ENCODE assay signal across 9 mouse cellular contexts in genomic region chr7:128531031-128531430, GRCm38 (mm10). TPM values are rescaled to one million over a fixed set of nuclear protein-coding genes. Genes with fewer than 3 reads are reported as not detected.
A peak's percentile ranks its signal among the peaks of the same experiment; 100 is the strongest.
DNase-seq lines count a peak whose midpoint lies in the region; ATAC-seq and TF ChIP-seq lines count a peak whose summit lies in the region.
"Had no signal": no experiment of that assay in that cellular context is flagged by ENCODE, and none has a peak within 500 bp of the region (broad histone marks: within the 10 kb centered on the region; RNA-seq: fewer than 3 reads in every experiment).

No protein-coding gene starts in this region.

- DNase-seq in cerebellum, adult 18-20 months: peak; percentile 34 to 41
- no peak for DNase-seq in cerebellum, postnatal 4 days (ENCODE audit: low spot score in 2 of 2)
- peak; percentile 66 for DNase-seq in 3T3-L1 (ENCODE audit: low read depth, low spot score)
- DNase-seq in midbrain, postnatal 0 days (ENCODE audit: low spot score): peak; percentile 59
- no peak for DNase-seq in thymus, postnatal 25 days

- H3K36me3 ChIP-seq in embryonic facial prominence, embryonic 12.5 days: no peaks in the 10 kb centered on the region
- no peaks in the 10 kb centered on the region for H3K36me3 ChIP-seq in hindbrain, embryonic 13.5 days
- no peaks in the 10 kb centered on the region for H3K36me3 ChIP-seq in midbrain, postnatal 0 days (ENCODE audit: insufficient read depth, low read length)

- H3K4me2 ChIP-seq in embryonic facial prominence, embryonic 12.5 days (replicated peaks): peak overlapping the region; percentile 25
- H3K4me2 ChIP-seq in hindbrain, embryonic 13.5 days: peak overlapping the region; percentile 25
- peak overlapping the region; percentile 18 for H3K4me2 ChIP-seq in midbrain, postnatal 0 days (ENCODE audit: low read depth, low read length, poor library complexity, severe bottlenecking)

- ATAC-seq in embryonic facial prominence, embryonic 12.5 days (ENCODE audit: insufficient number of reproducible peaks, insufficient read depth, low FRiP score, low TSS enrichment): 0 out of 2 replicates have a peak, but pooled peaks have one; percentile 13
- ATAC-seq in hindbrain, embryonic 13.5 days (ENCODE audit: low FRiP score): peak; percentile 49; the same call in 1 of the 2 replicates
- peak; percentile 60 for ATAC-seq in midbrain, postnatal 0 days (ENCODE audit: low FRiP score)
- ATAC-seq in megakaryocyte progenitor cell, adult 5-6 weeks (replicated peaks; ENCODE audit: poor library complexity): no peak

- H3K9ac ChIP-seq in embryonic facial prominence, embryonic 12.5 days: no peak overlapping the region
- H3K9ac ChIP-seq in hindbrain, embryonic 13.5 days: peak overlapping the region; percentile 56
- H3K9ac ChIP-seq in midbrain, postnatal 0 days (replicated peaks; ENCODE audit: low read length, poor library complexity, severe bottlenecking): peak overlapping the region; percentile 52; the same call in 1 of the 2 replicates

- no peaks in the 10 kb centered on the region for H3K27me3 ChIP-seq in embryonic facial prominence, embryonic 12.5 days
- H3K27me3 ChIP-seq in hindbrain, embryonic 13.5 days: 0 out of 2 replicates have a peak, but pooled peaks cover 5% of the 10 kb centered on the region
- H3K27me3 ChIP-seq in midbrain, postnatal 0 days (ENCODE audit: insufficient read depth, low read length): no peaks in the 10 kb centered on the region
- H3K27me3 ChIP-seq: CH12.LX had no signal

- 0 out of 2 replicates have a peak overlapping the region, but pooled peaks have one; percentile 4 for H3K4me3 ChIP-seq in embryonic facial prominence, embryonic 12.5 days
- H3K4me3 ChIP-seq in hindbrain, embryonic 13.5 days: no peak overlapping the region
- H3K4me3 ChIP-seq in midbrain, postnatal 0 days (ENCODE audit: low read depth, low read length): no peak overlapping the region

- no peak for TF ChIP-seq CTCF in midbrain, postnatal 0 days (IDR thresholded peaks at IDR 0.05)

- no peaks in the 10 kb centered on the region for H3K9me3 ChIP-seq in embryonic facial prominence, embryonic 12.5 days
- H3K9me3 ChIP-seq in hindbrain, embryonic 13.5 days: no peaks in the 10 kb centered on the region
- no peaks in the 10 kb centered on the region for H3K9me3 ChIP-seq in midbrain, postnatal 0 days (ENCODE audit: low read length)

- 17% methylated on average over 11 of the region's 11 CpGs for WGBS in embryonic facial prominence, embryonic 12.5 days
- 10% methylated on average over 11 of the region's 11 CpGs for WGBS in hindbrain, embryonic 13.5 days
- WGBS in midbrain, postnatal 0 days: 9% methylated on average over 11 of the region's 11 CpGs

- H3K4me1 ChIP-seq in embryonic facial prominence, embryonic 12.5 days: peaks cover 48% of the 10 kb centered on the region
- peaks cover 69% of the 10 kb centered on the region for H3K4me1 ChIP-seq in hindbrain, embryonic 13.5 days (replicated peaks)
- peaks cover 32% of the 10 kb centered on the region for H3K4me1 ChIP-seq in midbrain, postnatal 0 days (ENCODE audit: insufficient read depth, low read length)

- peak overlapping the region; percentile 63 for H3K27ac ChIP-seq in embryonic facial prominence, embryonic 12.5 days
- peak overlapping the region; percentile 82 for H3K27ac ChIP-seq in hindbrain, embryonic 13.5 days
- peak overlapping the region; percentile 63 for H3K27ac ChIP-seq in midbrain, postnatal 0 days (ENCODE audit: low read depth, low read length)

RNA-seq across cellular contexts. Expression of gene Bag3, which starts 7.6 kb away (rescaled TPM):
- 9.1 TPM in 2 replicates for polyA plus RNA-seq in embryonic facial prominence, embryonic 12.5 days (2016; fragmentation: Nextera tagmentation; extraction: Ambion mirVana)
- polyA plus RNA-seq in hindbrain, embryonic 13.5 days (2015; fragmentation: Nextera tagmentation; extraction: Ambion mirVana): 3.2 and 3.3 TPM in 2 replicates
- 4.2 and 4.9 TPM in 2 replicates for total RNA-seq in midbrain, postnatal 0 days (2014; rRNA removed)
- polyA plus RNA-seq in midbrain, postnatal 0 days (2015; fragmentation: Nextera tagmentation; extraction: Ambion mirVana): 3.7 and 4.0 TPM in 2 replicates
- total RNA-seq in megakaryocyte progenitor cell, adult 5-6 weeks (2015): 6.8 and 8.5 TPM in 2 replicates
- 6.2 and 6.4 TPM in 2 replicates for total RNA-seq in megakaryocyte progenitor cell, adult 5-6 weeks (2017)

Comparison
In these comparisons a context has a peak if more than half of its experiments do, and no peak if none do; other contexts are left out.
1. DNase-seq: peak in cerebellum, adult 18-20 months (2 of 2), 3T3-L1 (single experiment) and midbrain, postnatal 0 days (single experiment); none in cerebellum, postnatal 4 days (0 of 2) and thymus, postnatal 25 days (single experiment).
2. Peak in every context shown above with its lines, with median percentiles within 50 percentile points of each other: H3K27ac ChIP-seq and H3K4me2 ChIP-seq.